10 mouse cellular contexts compared by ENCODE assay signal in genomic region chr13:83741591-83742021, GRCm38 (mm10).
A peak's percentile ranks its signal among the peaks of the same experiment; 100 is the strongest.
DNase-seq lines count a peak whose midpoint lies in the region; ATAC-seq and TF ChIP-seq lines count a peak whose summit lies in the region.
"Had no signal": no experiment of that assay in that cellular context is flagged by ENCODE, and none has a peak within 500 bp of the region (broad histone marks: within the 10 kb centered on the region; RNA-seq: fewer than 3 reads in every experiment).

No protein-coding gene starts in this region.

- peak overlapping the region; percentile 88 for H3K4me3 ChIP-seq in layer of hippocampus, adult 2 months
- H3K4me3 ChIP-seq in embryonic facial prominence, embryonic 11.5 days (ENCODE audit: low read depth, low read length), result no peak overlapping the region
- peak overlapping the region; percentile 90 for H3K4me3 ChIP-seq in hindbrain, embryonic 14.5 days (replicated peaks; ENCODE audit: low read length)
- peak overlapping the region; percentile 36 for H3K4me3 ChIP-seq in neural tube, embryonic 15.5 days (replicated peaks)
- no peak overlapping the region for H3K4me3 ChIP-seq in thymus, adult 2 months (ENCODE audit: control insufficient read depth, insufficient read depth, low read length)
- H3K4me3 ChIP-seq in heart, embryonic 11.5 days (ENCODE audit: low read depth, low read length), result no peak overlapping the region
- H3K4me3 ChIP-seq: liver, embryonic 12.5 days had no signal

- no peak overlapping the region for H3K4me2 ChIP-seq in embryonic facial prominence, embryonic 11.5 days (ENCODE audit: low read depth, low read length)
- H3K4me2 ChIP-seq in hindbrain, embryonic 14.5 days (replicated peaks), result peak overlapping the region; percentile 87
- H3K4me2 ChIP-seq in neural tube, embryonic 15.5 days, result peak overlapping the region; percentile 67
- no peak overlapping the region for H3K4me2 ChIP-seq in heart, embryonic 11.5 days
- H3K4me2 ChIP-seq: liver, embryonic 12.5 days had no signal

- TF ChIP-seq POLR2A in thymus, adult 2 months (IDR thresholded peaks at IDR 0.05; ENCODE audit: control insufficient read depth, extremely low read depth, insufficient read depth, low read length, poor library complexity), result no peak

- peaks cover 10% of the 10 kb centered on the region; the same call in 1 of the 2 replicates for H3K27me3 ChIP-seq in embryonic facial prominence, embryonic 11.5 days (ENCODE audit: control insufficient read depth, insufficient read depth, low read length)
- H3K27me3 ChIP-seq in hindbrain, embryonic 14.5 days (ENCODE audit: control insufficient read depth, insufficient read depth, low read length), result no peaks in the 10 kb centered on the region
- H3K27me3 ChIP-seq in neural tube, embryonic 15.5 days (replicated peaks), result no peaks in the 10 kb centered on the region
- H3K27me3 ChIP-seq in thymus, adult 2 months (ENCODE audit: control insufficient read depth, insufficient read depth, low read length), result peaks cover 10% of the 10 kb centered on the region
- H3K27me3 ChIP-seq in heart, embryonic 11.5 days (ENCODE audit: control insufficient read depth, insufficient read depth, low read length), result peaks cover 53% of the 10 kb centered on the region

- H3K36me3 ChIP-seq in embryonic facial prominence, embryonic 11.5 days (replicated peaks; ENCODE audit: control insufficient read depth, insufficient read depth, low read depth, low read length), result no peaks in the 10 kb centered on the region
- peaks cover 54% of the 10 kb centered on the region for H3K36me3 ChIP-seq in hindbrain, embryonic 14.5 days (replicated peaks; ENCODE audit: control insufficient read depth, insufficient read depth)
- H3K36me3 ChIP-seq in neural tube, embryonic 15.5 days, result no peaks in the 10 kb centered on the region
- no peaks in the 10 kb centered on the region for H3K36me3 ChIP-seq in thymus, adult 2 months (ENCODE audit: control insufficient read depth, insufficient read depth, low read length)
- no peaks in the 10 kb centered on the region for H3K36me3 ChIP-seq in heart, embryonic 11.5 days (ENCODE audit: control insufficient read depth, insufficient read depth, low read length)
- H3K36me3 ChIP-seq: liver, embryonic 12.5 days had no signal

- H3K4me1 ChIP-seq in embryonic facial prominence, embryonic 11.5 days (ENCODE audit: control insufficient read depth, insufficient read depth, low read length), result no peaks in the 10 kb centered on the region
- peaks cover 27% of the 10 kb centered on the region for H3K4me1 ChIP-seq in hindbrain, embryonic 14.5 days (replicated peaks; ENCODE audit: control insufficient read depth, insufficient read depth, low read length)
- H3K4me1 ChIP-seq in neural tube, embryonic 15.5 days, result peaks cover 22% of the 10 kb centered on the region; the same call in 1 of the 2 replicates
- peaks cover 2% of the 10 kb centered on the region; the same call in 1 of the 2 replicates for H3K4me1 ChIP-seq in thymus, adult 2 months (replicated peaks; ENCODE audit: control insufficient read depth, insufficient read depth, low read length)
- H3K4me1 ChIP-seq in heart, embryonic 11.5 days (ENCODE audit: control insufficient read depth, insufficient read depth, low read length), result no peaks in the 10 kb centered on the region
- H3K4me1 ChIP-seq: liver, embryonic 12.5 days had no signal

- H3K27ac ChIP-seq in layer of hippocampus, adult 2 months, result peak overlapping the region; percentile 100
- H3K27ac ChIP-seq in embryonic facial prominence, embryonic 11.5 days (replicated peaks; ENCODE audit: low read depth, low read length), result no peak overlapping the region
- peak overlapping the region; percentile 100 for H3K27ac ChIP-seq in hindbrain, embryonic 14.5 days
- H3K27ac ChIP-seq in neural tube, embryonic 15.5 days (replicated peaks), result peak overlapping the region; percentile 83
- no peak overlapping the region for H3K27ac ChIP-seq in thymus, adult 2 months (ENCODE audit: control insufficient read depth, insufficient read depth, low read length)
- H3K27ac ChIP-seq in heart, embryonic 11.5 days (ENCODE audit: low read depth, low read length), result no peak overlapping the region
- H3K27ac ChIP-seq: liver, embryonic 12.5 days had no signal

- 22% methylated on average over 7 of the region's 7 CpGs for WGBS in embryonic facial prominence, embryonic 11.5 days
- WGBS in hindbrain, embryonic 14.5 days, result 7% methylated on average over 7 of the region's 7 CpGs
- WGBS in neural tube, embryonic 15.5 days, result 7% methylated on average over 7 of the region's 7 CpGs
- WGBS in thymus, adult 2 months, result 77% methylated on average over 7 of the region's 7 CpGs
- WGBS in heart, embryonic 11.5 days (ENCODE audit: insufficient replicate concordance), result 54% methylated on average over 7 of the region's 7 CpGs

- DNase-seq in layer of hippocampus, adult 2 months (ENCODE audit: low spot score in 2 of 2), result no peak
- DNase-seq in layer of hippocampus, postnatal 25 days (ENCODE audit: extremely low spot score in 1 of 2, low spot score in 1 of 2), result no peak
- peak; percentile 56 for DNase-seq in embryonic facial prominence, embryonic 11.5 days (ENCODE audit: low spot score)
- DNase-seq in hindbrain, embryonic 14.5 days (ENCODE audit: low spot score), result peak; percentile 71
- no peak for DNase-seq in heart, postnatal 4 days
- no peak for DNase-seq in thymus, adult 2 months

- peak; percentile 36; the same call in 1 of the 2 replicates for ATAC-seq in embryonic facial prominence, embryonic 11.5 days (replicated peaks; ENCODE audit: insufficient number of reproducible peaks, low FRiP score, low TSS enrichment, low read depth)
- ATAC-seq in hindbrain, embryonic 14.5 days (ENCODE audit: low FRiP score), result no peak; the same call in 1 of the 2 replicates
- ATAC-seq in neural tube, embryonic 15.5 days (ENCODE audit: low FRiP score), result no peak
- no peak for ATAC-seq in heart, embryonic 11.5 days (replicated peaks; ENCODE audit: insufficient number of reproducible peaks, low FRiP score, low TSS enrichment)
- ATAC-seq: inflammation-experienced regulatory T-cells, adult 6 months; liver, embryonic 12.5 days had no signal

- no peak for TF ChIP-seq CTCF in layer of hippocampus, adult 2 months (conservative IDR thresholded peaks at IDR 0.05)
- no peak for TF ChIP-seq CTCF in thymus, adult 2 months (IDR thresholded peaks at IDR 0.05; ENCODE audit: borderline replicate concordance, control insufficient read depth, extremely low read depth, insufficient read depth, low read length, poor library complexity)

- no peaks in the 10 kb centered on the region for H3K9me3 ChIP-seq in embryonic facial prominence, embryonic 11.5 days (replicated peaks; ENCODE audit: control insufficient read depth, low read length)
- no peaks in the 10 kb centered on the region for H3K9me3 ChIP-seq in hindbrain, embryonic 14.5 days (ENCODE audit: control insufficient read depth, low read length)
- H3K9me3 ChIP-seq in neural tube, embryonic 15.5 days (replicated peaks), result no peaks in the 10 kb centered on the region
- H3K9me3 ChIP-seq in heart, embryonic 11.5 days (replicated peaks; ENCODE audit: control insufficient read depth, low read length), result no peaks in the 10 kb centered on the region
- H3K9me3 ChIP-seq: liver, embryonic 12.5 days had no signal

- H3K9ac ChIP-seq in embryonic facial prominence, embryonic 11.5 days (replicated peaks; ENCODE audit: low read length), result no peak overlapping the region
- H3K9ac ChIP-seq in hindbrain, embryonic 14.5 days, result peak overlapping the region; percentile 95
- H3K9ac ChIP-seq in neural tube, embryonic 15.5 days (replicated peaks), result peak overlapping the region; percentile 42
- no peak overlapping the region for H3K9ac ChIP-seq in heart, embryonic 11.5 days (ENCODE audit: low read depth, low read length)
- H3K9ac ChIP-seq: liver, embryonic 12.5 days had no signal

Comparison
In these comparisons a context has a peak if more than half of its experiments do, and no peak if none do; other contexts are left out.
1. DNase-seq: peak in embryonic facial prominence, embryonic 11.5 days (single experiment) and hindbrain, embryonic 14.5 days (single experiment); none in layer of hippocampus, adult 2 months (0 of 2), layer of hippocampus, postnatal 25 days (0 of 2), heart, postnatal 4 days (single experiment) and thymus, adult 2 months (single experiment).
2. H3K27ac ChIP-seq: peak in layer of hippocampus, adult 2 months (single experiment), hindbrain, embryonic 14.5 days (single experiment) and neural tube, embryonic 15.5 days (single experiment); none in embryonic facial prominence, embryonic 11.5 days (single experiment), thymus, adult 2 months (single experiment) and heart, embryonic 11.5 days (single experiment).
3. H3K4me3 ChIP-seq: peak in layer of hippocampus, adult 2 months (single experiment), hindbrain, embryonic 14.5 days (single experiment) and neural tube, embryonic 15.5 days (single experiment); none in embryonic facial prominence, embryonic 11.5 days (single experiment), thymus, adult 2 months (single experiment) and heart, embryonic 11.5 days (single experiment).
4. H3K4me2 ChIP-seq: peak in hindbrain, embryonic 14.5 days (single experiment) and neural tube, embryonic 15.5 days (single experiment); none in embryonic facial prominence, embryonic 11.5 days (single experiment) and heart, embryonic 11.5 days (single experiment).
5. H3K9ac ChIP-seq: peak in hindbrain, embryonic 14.5 days (single experiment) and neural tube, embryonic 15.5 days (single experiment); none in embryonic facial prominence, embryonic 11.5 days (single experiment) and heart, embryonic 11.5 days (single experiment).